Mouse (Mus musculus) frontal cortex, postnatal 36 days (tissue): ENCODE results near the gene Ywhae.

Experiments
- DNase-seq, 2 experiments: peaks; one replicate each; pipeline ENCODE4 v3.0.0; 2022; ENCODE audit warnings: low spot score in 2 of 2

Gene Ywhae

DNA sequence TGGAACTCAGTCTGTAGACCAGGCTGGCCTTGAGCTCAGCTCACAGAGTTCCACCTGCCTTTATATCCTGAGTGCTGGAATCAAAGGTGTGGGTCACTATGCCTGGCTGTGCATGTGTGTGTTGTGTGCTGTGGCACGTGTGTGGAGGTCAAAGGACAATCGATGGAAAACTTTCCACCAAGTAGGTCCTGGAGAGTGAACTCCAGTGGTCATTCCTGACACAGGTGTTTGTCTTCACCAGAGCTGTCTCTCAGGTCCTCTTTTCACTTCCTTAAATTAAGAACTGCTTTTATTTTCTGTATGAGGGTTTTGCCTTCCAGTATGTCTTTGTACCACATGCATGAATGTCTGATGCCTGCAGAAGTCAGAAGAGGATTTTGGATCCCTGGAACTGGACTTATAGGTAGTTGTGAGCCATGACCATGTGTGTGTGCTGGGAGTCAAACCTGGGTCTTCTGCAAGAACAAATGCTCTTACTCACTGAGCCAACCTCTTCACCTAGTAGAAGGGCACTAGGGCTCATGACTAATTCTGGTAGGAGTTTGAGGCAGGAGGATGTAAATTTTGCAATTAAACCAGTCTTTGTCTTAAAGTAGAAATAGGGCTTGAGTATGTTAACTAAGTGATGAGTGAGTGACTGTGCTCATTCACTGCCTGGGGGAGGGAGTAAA lies 5.3 kb downstream of the Ywhae start:
- no peak for DNase-seq

GRCm38 (mm10) chr11:75738477-75738821 lies 5.8 kb downstream of the Ywhae start:
- no peak for DNase-seq

DNA sequence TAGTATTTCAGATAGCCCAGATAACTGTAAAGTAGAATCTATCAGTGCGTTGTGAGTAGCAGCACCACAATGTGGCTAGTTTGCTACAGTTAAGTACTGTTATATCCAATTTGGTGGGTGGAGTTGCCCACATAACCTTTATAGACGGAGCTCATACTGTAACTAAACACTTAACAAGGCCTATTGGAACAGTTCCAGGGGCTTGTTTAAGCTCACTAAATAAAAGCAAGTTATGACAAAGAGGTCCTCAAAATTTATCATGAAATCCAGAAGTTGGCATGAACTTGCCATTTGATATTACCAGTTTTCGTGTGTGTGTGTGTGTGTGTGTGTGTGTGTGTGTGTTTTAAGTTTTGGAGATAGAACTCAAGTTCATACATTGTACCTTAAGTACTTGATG lies 7.5 kb downstream of the Ywhae start:
- DNase-seq = no peak

DNA sequence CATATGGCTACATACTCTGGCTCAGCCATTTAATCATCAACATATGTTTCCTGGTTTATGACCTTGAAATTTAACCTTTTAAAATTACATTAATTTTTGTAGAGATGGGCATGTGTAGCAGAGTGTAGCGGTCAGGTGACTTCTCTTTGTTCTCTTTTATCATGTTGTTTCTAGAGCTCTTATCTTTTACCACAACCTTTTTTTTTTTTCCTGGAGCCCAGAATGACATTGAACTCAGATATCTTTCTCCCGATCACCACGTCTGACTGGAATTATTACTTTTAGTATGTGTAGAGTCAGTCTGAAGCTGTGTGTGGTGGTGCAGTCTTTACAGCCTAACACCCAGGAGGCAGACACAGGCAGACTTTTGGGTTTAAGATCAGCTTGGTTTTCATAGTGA lies 8.9 kb downstream of the Ywhae start:
- no peak for DNase-seq

DNA sequence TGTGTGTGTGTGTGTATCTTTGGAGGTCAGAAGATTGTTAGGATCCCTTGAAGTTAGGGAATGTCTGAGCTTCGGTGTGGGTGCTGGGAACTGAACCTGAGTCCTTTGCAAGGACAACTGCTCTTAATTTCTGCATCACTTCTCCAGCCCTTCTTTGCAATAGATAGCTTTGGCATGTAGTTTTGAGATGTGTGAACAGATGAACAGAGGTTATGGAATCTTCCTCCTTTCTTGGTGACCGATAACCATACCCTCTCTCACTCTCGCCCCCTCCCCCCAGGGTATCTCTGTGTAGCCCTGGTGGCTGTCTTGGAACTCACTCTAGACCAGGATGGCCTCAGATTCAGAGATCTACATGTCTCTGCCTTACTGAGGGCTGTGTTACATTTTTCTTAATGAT lies 12.1 kb downstream of the Ywhae start:
- DNase-seq = no peak

DNA sequence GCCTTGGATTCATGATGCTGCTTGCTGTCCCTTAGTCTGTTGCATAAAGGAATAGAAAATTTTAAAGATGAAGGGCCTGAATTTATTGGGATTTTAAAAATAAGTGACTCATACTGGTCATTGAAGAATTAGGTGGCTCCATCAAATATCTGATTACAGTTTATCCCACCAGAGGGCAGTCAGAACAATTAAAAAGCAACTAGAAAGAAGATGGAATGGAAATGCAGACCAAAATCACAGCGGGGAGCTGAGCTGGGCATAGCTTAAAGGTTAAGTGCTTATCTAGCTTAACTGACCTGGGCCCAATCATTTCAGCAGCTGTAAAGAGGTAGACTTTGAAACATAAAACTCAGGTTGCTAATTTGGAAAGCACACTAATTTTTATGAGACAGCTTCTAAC lies 17.9 kb downstream of the Ywhae start:
- no peak for DNase-seq

GRCm38 (mm10) chr11:75751082-75751481 lies 18.4 kb downstream of the Ywhae start:
- no peak for DNase-seq

DNA sequence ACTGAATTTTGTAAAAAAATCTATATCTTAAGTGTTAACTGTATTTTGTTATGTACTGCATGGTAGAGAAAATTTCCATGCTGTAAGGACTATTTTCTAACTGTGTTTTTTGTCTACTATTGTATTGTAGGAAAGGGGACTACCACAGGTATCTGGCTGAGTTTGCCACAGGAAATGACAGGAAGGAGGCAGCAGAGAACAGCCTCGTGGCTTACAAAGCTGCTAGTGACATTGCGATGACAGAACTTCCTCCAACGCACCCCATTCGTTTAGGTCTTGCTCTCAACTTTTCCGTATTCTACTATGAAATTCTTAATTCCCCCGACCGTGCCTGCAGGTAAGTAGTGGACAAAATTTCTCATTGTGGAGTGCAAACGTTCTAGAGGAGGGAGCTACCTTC lies 24.0 kb downstream of the Ywhae start:
- DNase-seq = no peak

DNA sequence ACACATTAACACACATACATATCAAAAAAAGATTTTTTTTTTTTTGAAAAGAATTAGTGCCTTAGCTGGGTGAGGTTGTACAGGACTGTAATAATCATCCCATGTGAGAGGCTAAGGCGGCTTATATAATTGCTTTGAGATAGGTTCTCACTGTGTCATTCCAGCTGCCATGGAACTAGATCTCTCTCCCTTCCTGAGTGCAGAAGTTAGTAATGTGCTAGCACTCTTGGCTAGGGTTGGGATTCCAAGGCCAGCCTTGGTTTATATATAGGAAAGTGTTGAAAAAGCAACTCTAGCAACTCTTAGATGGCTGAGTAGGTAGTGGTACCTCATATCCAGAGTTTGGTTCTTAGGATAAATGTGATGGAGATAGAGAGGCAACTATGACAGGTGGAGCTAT lies 25.9 kb downstream of the Ywhae start:
- DNase-seq = no peak

GRCm38 (mm10) chr11:75760785-75761184 lies 28.1 kb downstream of the Ywhae start:
- no peak for DNase-seq

DNA sequence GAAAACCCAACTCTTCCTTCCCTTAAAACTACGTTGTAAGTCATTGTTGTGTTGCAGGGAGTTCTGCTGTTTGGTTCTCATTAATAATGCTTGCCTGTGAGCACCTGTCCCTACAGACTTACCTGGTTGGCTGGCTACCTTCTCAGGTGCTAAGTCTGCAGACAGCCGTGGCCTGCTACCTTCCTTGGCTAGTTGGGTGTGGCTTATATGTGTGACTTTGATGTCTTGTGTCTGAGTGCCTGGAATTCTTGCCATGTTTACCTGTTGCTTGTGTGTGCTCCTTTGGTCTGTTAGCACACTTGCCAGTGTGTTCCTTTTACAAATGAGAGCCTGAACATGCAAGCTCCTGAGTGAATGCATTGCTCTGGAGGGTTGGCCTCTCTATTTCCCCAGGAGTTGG lies 30.0 kb downstream of the Ywhae start:
- no peak for DNase-seq

DNA sequence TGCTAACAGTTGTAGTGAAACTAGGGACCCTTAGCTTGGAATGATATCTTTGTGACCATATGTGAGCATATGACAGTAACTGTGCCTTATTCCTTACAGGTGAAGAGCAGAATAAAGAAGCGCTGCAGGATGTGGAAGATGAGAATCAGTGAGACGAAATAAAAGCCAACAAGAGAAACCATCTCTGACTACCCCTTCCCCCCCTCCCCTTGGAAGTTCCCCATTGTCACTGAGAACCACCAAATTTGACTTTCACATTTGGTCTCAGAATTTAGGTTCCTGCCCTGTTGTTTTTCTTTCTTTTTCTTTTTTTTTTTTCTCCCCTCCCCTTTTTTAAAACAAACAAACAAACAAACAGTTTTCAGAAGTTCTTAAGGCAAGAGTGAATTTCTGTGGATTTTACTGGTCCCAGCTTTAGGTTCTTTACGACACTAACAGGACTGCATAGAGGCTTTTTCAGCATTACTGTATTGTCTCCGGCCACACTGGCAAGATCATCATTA lies 31.9 kb downstream of the Ywhae start:
- DNase-seq = no peak

DNA sequence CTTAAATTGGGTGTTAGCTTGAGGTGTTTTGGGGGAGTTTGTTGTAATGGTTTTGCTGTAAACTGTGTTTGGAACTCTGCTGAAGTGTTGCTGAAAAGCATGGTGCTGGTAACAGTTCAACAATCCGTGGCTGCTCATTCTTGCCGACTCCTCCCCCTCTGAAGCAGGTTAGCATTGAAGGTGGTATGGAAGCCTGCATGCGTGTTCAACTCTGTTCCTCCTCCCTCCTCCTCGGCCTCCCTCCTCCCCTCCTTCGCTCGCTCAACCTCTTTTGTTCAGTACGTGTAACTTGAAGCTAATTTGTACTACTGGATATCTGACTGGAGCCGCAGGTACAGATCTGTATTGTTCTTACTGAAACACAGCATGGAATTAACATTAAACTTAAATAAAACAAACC lies 32.5 kb downstream of the Ywhae start:
- DNase-seq = no peak

DNA sequence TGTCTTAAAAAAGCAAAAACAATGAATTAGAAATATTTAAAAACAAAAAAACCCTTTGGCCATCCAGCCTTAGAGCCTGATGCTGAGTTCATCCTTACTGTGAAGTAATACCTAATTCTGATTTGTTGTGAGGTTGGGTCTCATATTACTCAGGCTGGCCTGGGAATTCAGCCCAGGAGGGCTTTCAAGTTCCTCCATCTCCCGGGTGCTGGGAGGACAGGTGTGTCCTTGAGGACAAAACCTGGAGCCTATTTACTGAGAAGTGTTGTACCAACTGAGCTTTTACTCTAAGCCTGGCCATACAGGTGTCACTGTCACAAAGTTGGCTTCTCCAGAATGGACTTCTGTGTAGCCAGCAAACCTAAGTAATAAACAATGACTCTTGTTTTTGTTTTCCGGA lies 34.3 kb downstream of the Ywhae start:
- DNase-seq = no peak

DNA sequence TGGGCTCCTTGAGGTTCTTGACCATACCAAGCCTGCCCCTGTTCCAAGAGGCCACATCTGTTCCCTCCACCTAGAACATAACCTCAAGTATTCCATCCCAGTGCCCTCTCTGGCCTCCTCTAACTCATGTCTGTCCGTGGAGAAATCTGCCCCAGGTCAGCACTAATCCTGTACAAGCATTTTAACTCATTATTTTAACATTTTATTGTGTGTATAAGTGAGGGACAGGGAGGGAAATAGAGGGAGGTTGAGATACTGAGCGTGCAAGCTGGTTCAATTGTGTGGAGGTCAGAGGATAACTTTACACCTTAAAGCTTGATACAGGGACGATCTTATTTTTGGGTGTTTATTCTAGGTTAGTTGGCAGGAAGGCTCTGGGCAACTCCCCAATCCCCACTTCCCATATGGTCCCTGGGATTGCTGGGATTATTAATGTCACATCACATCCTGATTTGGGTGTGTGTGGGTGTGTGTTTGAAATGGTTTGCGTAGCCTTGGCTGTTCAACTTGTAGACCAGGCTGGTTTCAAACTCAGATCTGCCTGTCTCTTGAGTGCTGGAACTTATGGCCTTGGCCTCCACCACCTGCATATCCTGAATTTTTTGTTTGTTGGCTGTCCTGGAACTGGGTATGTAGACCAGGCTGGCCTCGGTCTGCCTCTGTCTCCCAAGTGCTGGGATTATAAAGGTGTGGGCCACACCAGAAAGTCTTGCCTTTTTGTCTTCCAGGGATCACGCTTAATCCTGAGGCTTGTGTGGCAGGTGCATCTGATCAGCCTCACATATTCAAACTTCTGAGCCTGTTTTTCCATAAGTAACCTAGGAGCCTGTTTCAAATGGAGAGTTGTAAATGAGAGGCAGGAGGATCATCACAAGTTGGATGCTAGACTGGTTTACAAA lies 35.7 kb downstream of the Ywhae start:
- peak; percentile 21 to 48 for DNase-seq

GRCm38 (mm10) chr11:75769206-75769605 lies 36.5 kb downstream of the Ywhae start:
- peak; percentile 70 to 73 for DNase-seq

GRCm38 (mm10) chr11:75772562-75772961 lies 39.9 kb downstream of the Ywhae start:
- DNase-seq = no peak

DNA sequence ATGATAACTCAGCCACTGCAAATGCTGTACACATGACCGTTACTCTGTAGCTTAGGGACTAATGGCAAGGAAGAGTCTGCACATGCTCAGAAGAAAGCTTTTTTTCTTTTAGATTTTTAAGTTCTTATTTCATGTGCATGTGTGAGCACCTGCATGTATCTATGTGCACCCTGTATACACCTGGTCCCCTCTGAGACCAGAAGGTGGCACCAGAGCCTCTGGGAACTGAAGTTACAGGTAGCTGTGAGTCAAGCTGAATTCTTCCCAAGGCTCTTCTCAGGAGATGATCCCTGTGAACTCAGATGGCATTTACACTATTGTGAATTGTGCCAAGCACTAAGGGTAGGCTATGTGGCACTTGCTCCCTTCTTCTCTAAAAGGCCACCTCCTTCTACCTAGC lies 43.2 kb downstream of the Ywhae start:
- DNase-seq = no peak

DNA sequence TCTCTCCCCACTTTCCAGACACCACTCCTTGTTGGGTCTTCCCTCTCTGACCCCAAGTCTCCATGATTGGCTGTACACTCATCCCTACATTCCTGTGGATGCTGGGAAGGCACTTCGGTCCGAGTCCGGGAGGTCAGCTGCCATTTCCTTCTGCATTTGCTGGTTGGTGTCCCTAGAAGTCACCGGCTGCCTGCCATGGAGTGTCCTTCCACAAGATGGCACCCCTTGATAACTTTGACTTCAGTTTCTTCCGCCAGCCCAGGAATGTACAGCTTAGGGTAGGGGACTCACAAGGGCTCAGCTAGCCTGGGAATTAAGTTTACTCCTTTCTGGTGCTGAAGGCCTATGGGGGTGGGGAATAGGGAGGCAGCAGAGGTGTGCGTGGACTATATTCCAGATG lies 49.2 kb downstream of the Ywhae start:
- peak; percentile 51 to 77 for DNase-seq

- DNase-seq = no peak
Observed at GRCm38 (mm10) chr11:75783799-75784198, 51.1 kb downstream of the Ywhae start.

DNA sequence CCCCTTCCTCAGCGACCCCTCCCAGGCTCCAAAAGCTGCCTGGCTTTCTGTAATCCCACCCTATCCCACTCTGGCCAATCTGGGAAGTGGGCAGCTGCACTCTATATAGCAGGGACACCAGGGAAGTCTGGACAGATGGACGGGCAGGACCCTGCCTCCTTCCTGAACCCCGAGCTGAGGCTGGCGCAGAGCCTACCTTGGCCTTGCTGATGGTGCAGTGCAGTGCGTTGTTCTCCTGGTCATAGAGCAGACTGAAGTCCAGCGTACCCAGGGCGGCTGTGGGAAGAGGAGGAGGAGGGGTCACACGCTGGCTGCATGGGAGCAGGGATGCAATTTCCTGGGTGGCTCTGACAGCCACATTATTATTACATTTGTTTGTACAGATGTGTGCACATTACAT lies 53.2 kb downstream of the Ywhae start:
- no peak for DNase-seq

- no peak for DNase-seq
Observed at GRCm38 (mm10) chr11:75792535-75792934, 59.9 kb downstream of the Ywhae start.

DNA sequence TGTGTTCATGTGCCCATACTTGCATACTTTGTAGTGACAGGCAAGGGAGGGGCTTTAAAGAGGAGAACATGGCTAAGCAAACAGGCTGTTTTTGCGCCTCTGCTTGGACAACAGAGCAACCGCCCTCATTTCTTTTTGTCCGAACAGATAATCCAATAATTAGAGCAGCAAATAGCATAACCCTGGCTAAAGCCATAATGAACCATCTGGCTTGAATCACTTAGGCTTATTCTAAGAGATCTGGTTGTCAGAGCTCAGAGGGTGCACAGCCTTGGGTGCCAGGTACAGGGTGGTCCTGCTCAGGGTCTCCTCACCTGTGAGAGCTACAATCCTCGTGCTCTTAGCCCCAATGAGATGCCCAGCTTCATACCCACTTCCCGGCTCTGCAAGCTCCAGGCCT lies 60.7 kb downstream of the Ywhae start:
- no peak for DNase-seq
